Mouse (Mus musculus): Measurements from ENCODE around the gene Tfap2e.

GRCm38 (mm10) chr4:126779148-126779581 lies 43.1 kb upstream of the Tfap2e start:
- TF ChIP-seq CTCF (IDR thresholded peaks at IDR 0.05; ENCODE audit: low read depth, low read length) = no peak
- no peak for TF ChIP-seq GATA2 (IDR thresholded peaks at IDR 0.05; ENCODE audit: borderline replicate concordance, low read depth, low read length)
- no peak for TF ChIP-seq GATA1 (IDR thresholded peaks at IDR 0.05; ENCODE audit: borderline replicate concordance, low read length)
- no peak for TF ChIP-seq POLR2AphosphoS5 (IDR thresholded peaks at IDR 0.05; ENCODE audit: insufficient replicate concordance, low read depth, low read length)
- TF ChIP-seq TAL1 (conservative IDR thresholded peaks at IDR 0.05; ENCODE audit: low read depth, low read length) = no peak

Data from G1E (cell line).